Mouse (Mus musculus): ENCODE measurements around the gene Lmntd1.

Lmntd1 gene

GRCm38 (mm10) chr6:145557059-145557992 lies 56.8 kb downstream of the Lmntd1 start:
- DNase-seq (ENCODE audit: low read depth, low spot score) = no peak

GRCm38 (mm10) chr6:145553226-145553625 lies 60.9 kb downstream of the Lmntd1 start:
- DNase-seq (ENCODE audit: low read depth, low spot score) = no peak

- DNase-seq (ENCODE audit: low read depth, low spot score) = no peak
Measured at GRCm38 (mm10) chr6:145552817-145553216, 61.3 kb downstream of the Lmntd1 start.

GRCm38 (mm10) chr6:145550993-145551392 lies 63.1 kb downstream of the Lmntd1 start:
- DNase-seq (ENCODE audit: low read depth, low spot score) = no peak

- DNase-seq (ENCODE audit: low read depth, low spot score) = no peak
Measured at GRCm38 (mm10) chr6:145545927-145546641, 68.0 kb downstream of the Lmntd1 start.

GRCm38 (mm10) chr6:145544838-145545237 lies 69.3 kb downstream of the Lmntd1 start:
- no peak for DNase-seq (ENCODE audit: low read depth, low spot score)

- DNase-seq (ENCODE audit: low read depth, low spot score) = no peak
Measured at GRCm38 (mm10) chr6:145544304-145544703, 69.8 kb downstream of the Lmntd1 start.

- DNase-seq (ENCODE audit: low read depth, low spot score) = no peak
Measured at GRCm38 (mm10) chr6:145539568-145539859, 74.6 kb downstream of the Lmntd1 start.

GRCm38 (mm10) chr6:145538787-145539567 lies 75.1 kb downstream of the Lmntd1 start:
- DNase-seq (ENCODE audit: low read depth, low spot score) = no peak

GRCm38 (mm10) chr6:145530464-145530863 lies 83.7 kb downstream of the Lmntd1 start:
- DNase-seq (ENCODE audit: low read depth, low spot score) = no peak

GRCm38 (mm10) chr6:145523337-145523736 lies 90.8 kb downstream of the Lmntd1 start:
- no peak for DNase-seq (ENCODE audit: low read depth, low spot score)

GRCm38 (mm10) chr6:145522617-145523016 lies 91.5 kb downstream of the Lmntd1 start:
- DNase-seq (ENCODE audit: low read depth, low spot score) = no peak

GRCm38 (mm10) chr6:145517002-145517401 lies 97.1 kb downstream of the Lmntd1 start:
- no peak for DNase-seq (ENCODE audit: low read depth, low spot score)

GRCm38 (mm10) chr6:145515859-145516581 lies 98.1 kb downstream of the Lmntd1 start:
- DNase-seq (ENCODE audit: low read depth, low spot score) = no peak

- DNase-seq (ENCODE audit: low read depth, low spot score) = no peak
Measured at GRCm38 (mm10) chr6:145511265-145511664, 102.9 kb downstream of the Lmntd1 start.

- DNase-seq (ENCODE audit: low read depth, low spot score) = no peak
Measured at GRCm38 (mm10) chr6:145508828-145509227, 105.3 kb downstream of the Lmntd1 start.

GRCm38 (mm10) chr6:145501751-145502150 lies 112.4 kb downstream of the Lmntd1 start:
- DNase-seq (ENCODE audit: low read depth, low spot score) = no peak

- DNase-seq (ENCODE audit: low read depth, low spot score) = no peak
Measured at GRCm38 (mm10) chr6:145499574-145500546, 114.3 kb downstream of the Lmntd1 start.

- no peak for DNase-seq (ENCODE audit: low read depth, low spot score)
Measured at GRCm38 (mm10) chr6:145495731-145496130, 118.4 kb downstream of the Lmntd1 start.

GRCm38 (mm10) chr6:145488251-145488650 lies 125.9 kb downstream of the Lmntd1 start:
- DNase-seq (ENCODE audit: low read depth, low spot score) = no peak

Measured in retina, postnatal 7 days (tissue).